Mouse (Mus musculus) myocyte (in vitro differentiated cells): ENCODE results near the gene Snapc2. TPM values are rescaled to one million over a fixed set of nuclear protein-coding genes. Genes with fewer than 3 reads are reported as not detected.
A peak's percentile ranks its signal among the peaks of the same experiment; 100 is the strongest.

Source experiments
- H3K27me3 ChIP-seq: one replicate; pipeline ENCODE4 v1.6.1; 2011; ENCODE audit not compliant: control insufficient read depth, insufficient read depth, insufficient read length
- H3K36me3 ChIP-seq: one replicate; pipeline ENCODE4 v1.6.1; 2011; ENCODE audit not compliant: control insufficient read depth, insufficient read depth
- H3K4me2 ChIP-seq: one replicate; pipeline ENCODE4 v1.6.1; 2011; ENCODE audit warnings: low read depth, control low read depth
- H3K4me3 ChIP-seq: one replicate; pipeline ENCODE4 v1.5.1; 2011; ENCODE audit warnings: mild to moderate bottlenecking, control low read depth, moderate library complexity
- H3K79me2 ChIP-seq: one replicate; pipeline ENCODE4 v1.6.1; 2011; ENCODE audit not compliant: control insufficient read depth, insufficient read depth
- H3ac ChIP-seq: one replicate; pipeline ENCODE4 v1.6.1; 2011; ENCODE audit not compliant: control insufficient read depth, insufficient read length
- CEBPB ChIP-seq: IDR thresholded peaks from 2 replicates; pipeline ENCODE4 v1.6.1; 2011; ENCODE audit warnings: mild to moderate bottlenecking, moderate library complexity; ENCODE audit not compliant: poor library complexity, insufficient read depth, severe bottlenecking
- E2F4 ChIP-seq: IDR thresholded peaks from one replicate; pipeline ENCODE4 v1.6.1; 2011; ENCODE audit warnings: mild to moderate bottlenecking, control low read depth, moderate library complexity; ENCODE audit not compliant: insufficient read depth
- MAX ChIP-seq: IDR thresholded peaks from one replicate; pipeline ENCODE4 v1.6.1; 2011; ENCODE audit warnings: low read depth, mild to moderate bottlenecking, control low read depth
- MYOD1 ChIP-seq, 3 experiments: IDR thresholded peaks; one replicate each; pipeline ENCODE4 v1.6.1; 2011; ENCODE audit warnings: control low read depth in 2 of 3, low read depth in 2 of 3, mild to moderate bottlenecking in 2 of 3, moderate library complexity in 1 of 3; ENCODE audit not compliant: insufficient read length in 2 of 3, control insufficient read depth in 1 of 3
- MYOG ChIP-seq, 3 experiments: IDR thresholded peaks; one replicate each; pipeline ENCODE4 v1.6.1; 2011; ENCODE audit warnings: control low read depth in 2 of 3, low read depth in 2 of 3, mild to moderate bottlenecking in 2 of 3; ENCODE audit not compliant: insufficient read length in 2 of 3, control insufficient read depth in 1 of 3, insufficient read depth in 1 of 3
- POLR2A ChIP-seq: IDR thresholded peaks from one replicate; pipeline ENCODE4 v1.6.1; 2011; ENCODE audit warnings: low read depth, mild to moderate bottlenecking, control low read depth, moderate library complexity; ENCODE audit not compliant: insufficient read length
- POLR2AphosphoS2 ChIP-seq: IDR thresholded peaks from one replicate; pipeline ENCODE4 v1.6.1; 2011; ENCODE audit warnings: low read depth, control low read depth; ENCODE audit not compliant: insufficient read length
- REST ChIP-seq: IDR thresholded peaks from one replicate; pipeline ENCODE4 v1.6.1; 2011; ENCODE audit warnings: mild to moderate bottlenecking, control low read depth, moderate library complexity; ENCODE audit not compliant: insufficient read depth, insufficient read length
- SRF ChIP-seq: IDR thresholded peaks from one replicate; pipeline ENCODE4 v1.6.1; 2011; ENCODE audit warnings: low read depth; ENCODE audit not compliant: control insufficient read depth, insufficient read length
- TCF12 ChIP-seq: IDR thresholded peaks from one replicate; pipeline ENCODE4 v1.6.1; 2011; ENCODE audit warnings: mild to moderate bottlenecking, control low read depth; ENCODE audit not compliant: poor library complexity, insufficient read depth, severe bottlenecking
- TCF3 ChIP-seq: IDR thresholded peaks from one replicate; pipeline ENCODE4 v1.6.1; 2011; ENCODE audit warnings: low read depth, control low read depth; ENCODE audit not compliant: insufficient read length
- USF1 ChIP-seq: IDR thresholded peaks from one replicate; pipeline ENCODE4 v1.6.1; 2011; ENCODE audit warnings: low read depth, mild to moderate bottlenecking, control low read depth, moderate library complexity
- polyA plus RNA-seq: library from polyadenylated mRNA; unstranded; fragments of >200 nt; fragmentation: generic; extraction: Trizol; gene quantifications from one replicate; pipeline ENCODE4 v1.2.1, GENCODE M21; 2012; ENCODE audit warnings: missing spikeins

Gene Snapc2
- polyA plus RNA-seq, 1 experiment: 36.2 TPM

GRCm38 (mm10) chr8:4226739-4227347 is 26.0 kb upstream of the Snapc2 start, which contains the start of gene Lrrc8e:
TSS of gene Lrrc8e (plus strand) at chr8:4226827.
- TF ChIP-seq USF1 (no peak), REST (no peak), POLR2AphosphoS2 (no peak), POLR2A (no peak), MYOG (IDR thresholded peaks at IDR 0.05; ENCODE audit: control insufficient read depth in 1 of 3, insufficient read depth in 1 of 3, insufficient read length in 2 of 3, low read depth in 2 of 3) (no peak), E2F4 (no peak), CEBPB (no peak), TCF12 (no peak), MYOD1 (IDR thresholded peaks at IDR 0.05; ENCODE audit: control insufficient read depth in 1 of 3, insufficient read length in 2 of 3, low read depth in 2 of 3) (no peak), SRF (no peak), TCF3 (no peak), MAX (no peak)
- peak within 1 kb of the TSS; percentile 73 for H3K4me2 ChIP-seq
- H3K79me2 ChIP-seq: no peaks in the 10 kb centered on the region
- no peak within 1 kb of the TSS for H3ac ChIP-seq
- peaks cover 14% of the 10 kb centered on the region for H3K27me3 ChIP-seq
- H3K4me3 ChIP-seq: peak within 1 kb of the TSS; percentile 23
- H3K36me3 ChIP-seq: no peaks in the 10 kb centered on the region

- H3ac ChIP-seq: no peak overlapping the region
- H3K27me3 ChIP-seq: peaks cover 14% of the 10 kb centered on the region
- TF ChIP-seq MYOD1 (IDR thresholded peaks at IDR 0.05; ENCODE audit: control insufficient read depth in 1 of 3, insufficient read length in 2 of 3, low read depth in 2 of 3): no peak
- no peak for TF ChIP-seq SRF
- TF ChIP-seq POLR2A: no peak
- no peak for TF ChIP-seq TCF3
- no peak for TF ChIP-seq USF1
- TF ChIP-seq POLR2AphosphoS2: no peak
- TF ChIP-seq MAX: no peak
- H3K4me3 ChIP-seq: peak overlapping the region; percentile 23
- H3K79me2 ChIP-seq: no peaks in the 10 kb centered on the region
- H3K36me3 ChIP-seq: no peaks in the 10 kb centered on the region
- H3K4me2 ChIP-seq: no peak overlapping the region
These were observed 25.0 kb upstream of the Snapc2 start for GRCm38 (mm10) chr8:4227919-4228318.

GRCm38 (mm10) chr8:4229784-4230183 is 23.1 kb upstream of the Snapc2 start:
- Histone ChIP-seq H3K4me2 (no peak overlapping the region), H3ac (no peak overlapping the region), H3K4me3 (no peak overlapping the region), H3K36me3 (no peaks in the 10 kb centered on the region), H3K79me2 (no peaks in the 10 kb centered on the region), H3K27me3 (peaks cover 1% of the 10 kb centered on the region)
- TF ChIP-seq CEBPB (no peak), E2F4 (no peak), USF1 (no peak), POLR2A (no peak), REST (no peak), SRF (no peak), TCF3 (no peak), MAX (no peak), MYOG (IDR thresholded peaks at IDR 0.05; ENCODE audit: control insufficient read depth in 1 of 3, insufficient read depth in 1 of 3, insufficient read length in 2 of 3, low read depth in 2 of 3) (no peak), MYOD1 (IDR thresholded peaks at IDR 0.05; ENCODE audit: control insufficient read depth in 1 of 3, insufficient read length in 2 of 3, low read depth in 2 of 3) (no peak), TCF12 (no peak), POLR2AphosphoS2 (no peak)

GRCm38 (mm10) chr8:4230612-4231351 is 22.1 kb upstream of the Snapc2 start:
- no peaks in the 10 kb centered on the region for H3K27me3 ChIP-seq
- TF ChIP-seq POLR2A (no peak), MYOD1 (IDR thresholded peaks at IDR 0.05; ENCODE audit: control insufficient read depth in 1 of 3, insufficient read length in 2 of 3, low read depth in 2 of 3) (no peak), SRF (no peak), USF1 (no peak), E2F4 (no peak), TCF12 (no peak), POLR2AphosphoS2 (no peak), MAX (no peak), CEBPB (no peak), TCF3 (no peak), REST (no peak), MYOG (IDR thresholded peaks at IDR 0.05; ENCODE audit: control insufficient read depth in 1 of 3, insufficient read depth in 1 of 3, insufficient read length in 2 of 3, low read depth in 2 of 3) (no peak)
- no peaks in the 10 kb centered on the region for H3K79me2 ChIP-seq
- H3K4me3 ChIP-seq: no peak overlapping the region
- H3K4me2 ChIP-seq: no peak overlapping the region
- no peaks in the 10 kb centered on the region for H3K36me3 ChIP-seq
- H3ac ChIP-seq: no peak overlapping the region
